Mouse (Mus musculus) left cerebral cortex, postnatal 25 days (tissue): ENCODE measurements around the gene Frmd4a. TPM values are rescaled to one million over a fixed set of nuclear protein-coding genes. Genes with fewer than 3 reads are reported as not detected.

ENCODE experiments used
- DNase-seq, 2 experiments: peaks; one replicate each; pipeline ENCODE4 v3.0.0; 2022; ENCODE audit warnings: low spot score in 2 of 2, mixed read lengths in 1 of 2
- intact Hi-C: fragments of 180-260 bp; cut with DNase I; formaldehyde crosslinking; loops from one replicate; pipeline ENCODE4 v1.15.1; 2025
- total RNA-seq, 2 experiments: library from RNA; stranded (reverse); gene quantifications; 2 replicates each; pipeline ENCODE4 v1.2.3; 2021

The Frmd4a gene
- total RNA-seq, 2 experiments from 2014 or later = 59.3 to 71.4 TPM

- peak in 1 of 2 experiments; percentile 29 for DNase-seq
- intact Hi-C loops = no loop called here
Measured at GRCm38 (mm10) chr2:4529254-4529729, 511.8 kb downstream of the Frmd4a start.

- no peak for DNase-seq
- intact Hi-C loops = no loop called here
Measured at GRCm38 (mm10) chr2:4531533-4532197, 514.1 kb downstream of the Frmd4a start.

GRCm38 (mm10) chr2:4532198-4532568, 514.7 kb downstream of the Frmd4a start:
- DNase-seq = no peak
- intact Hi-C loops = no loop called here

- no peak for DNase-seq
Measured at GRCm38 (mm10) chr2:4532945-4533344, 515.4 kb downstream of the Frmd4a start.

GRCm38 (mm10) chr2:4535187-4535864, 517.8 kb downstream of the Frmd4a start:
- no peak for DNase-seq
- intact Hi-C loops = no loop called here

More at GRCm38 (mm10) chr2:4532945-4533344, 515.4 kb downstream of the Frmd4a start:
- intact Hi-C loops = no loop called here

- intact Hi-C loops = no loop called here
- no peak for DNase-seq
Measured at GRCm38 (mm10) chr2:4541330-4541729, 523.8 kb downstream of the Frmd4a start.

GRCm38 (mm10) chr2:4541844-4542628, 524.5 kb downstream of the Frmd4a start:
- intact Hi-C loops = no loop called here
- no peak for DNase-seq

GRCm38 (mm10) chr2:4542629-4543416, 525.3 kb downstream of the Frmd4a start:
- DNase-seq = peak in 1 of 2 experiments; percentile 21
- intact Hi-C loops = no loop called here

- intact Hi-C loops = no loop called here
Measured at GRCm38 (mm10) chr2:4543417-4543775, 525.9 kb downstream of the Frmd4a start.

GRCm38 (mm10) chr2:4544360-4544759, 526.8 kb downstream of the Frmd4a start:
- no peak for DNase-seq
- intact Hi-C loops = no loop called here

More at GRCm38 (mm10) chr2:4543417-4543775, 525.9 kb downstream of the Frmd4a start:
- DNase-seq = no peak

- DNase-seq = no peak
- intact Hi-C loops = no loop called here
Measured at GRCm38 (mm10) chr2:4545261-4545660, 527.7 kb downstream of the Frmd4a start.

GRCm38 (mm10) chr2:4547003-4547662, 529.6 kb downstream of the Frmd4a start:
- intact Hi-C loops = no loop called here

GRCm38 (mm10) chr2:4549271-4549670, 531.8 kb downstream of the Frmd4a start:
- intact Hi-C loops = no loop called here

More at GRCm38 (mm10) chr2:4547003-4547662, 529.6 kb downstream of the Frmd4a start:
- no peak for DNase-seq

GRCm38 (mm10) chr2:4550017-4550763, 532.7 kb downstream of the Frmd4a start:
- intact Hi-C loops = no loop called here

More at GRCm38 (mm10) chr2:4549271-4549670, 531.8 kb downstream of the Frmd4a start:
- DNase-seq = no peak

GRCm38 (mm10) chr2:4551438-4551837, 533.9 kb downstream of the Frmd4a start:
- intact Hi-C loops = no loop called here
- DNase-seq = no peak

More at GRCm38 (mm10) chr2:4550017-4550763, 532.7 kb downstream of the Frmd4a start:
- DNase-seq = no peak

GRCm38 (mm10) chr2:4551866-4552265, 534.3 kb downstream of the Frmd4a start:
- intact Hi-C loops = no loop called here
- no peak for DNase-seq

GRCm38 (mm10) chr2:4552486-4552885, 535.0 kb downstream of the Frmd4a start:
- intact Hi-C loops = no loop called here
- no peak for DNase-seq

GRCm38 (mm10) chr2:4555221-4555631, 537.7 kb downstream of the Frmd4a start:
- DNase-seq = peak in 1 of 2 experiments; percentile 24
- intact Hi-C loops = no loop called here
